In the genomic region with DNA sequence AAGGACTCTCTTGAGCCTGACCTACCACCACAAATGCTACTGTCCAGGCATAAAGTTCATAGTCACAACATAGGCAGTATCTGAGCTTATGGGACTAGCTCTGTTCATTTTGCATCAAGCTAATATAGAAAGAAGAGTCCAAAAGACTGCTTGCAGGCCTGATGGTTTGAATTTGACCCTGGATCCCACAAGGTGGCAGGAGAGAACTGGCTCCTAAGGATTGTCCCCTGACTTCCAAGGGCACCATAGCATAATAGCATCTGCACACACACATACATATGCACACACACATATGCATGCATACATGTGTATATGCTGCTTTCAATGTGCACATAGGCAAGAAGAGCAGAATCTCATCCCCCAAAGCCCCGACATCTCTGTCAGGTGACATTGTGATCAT, we compare ENCODE assay signal across 11 mouse cellular contexts.
A peak's percentile ranks its signal among the peaks of the same experiment; 100 is the strongest.
DNase-seq lines count a peak whose midpoint lies in the region; ATAC-seq and TF ChIP-seq lines count a peak whose summit lies in the region.
"Had no signal": no experiment of that assay in that cellular context is flagged by ENCODE, and none has a peak within 500 bp of the region (broad histone marks: within the 10 kb centered on the region; RNA-seq: fewer than 3 reads in every experiment).

No protein-coding gene starts in this region.

- H3K9me3 ChIP-seq in heart, embryonic 11.5 days (replicated peaks; ENCODE audit: control insufficient read depth, low read length), result no peaks in the 10 kb centered on the region
- no peaks in the 10 kb centered on the region for H3K9me3 ChIP-seq in midbrain, postnatal 0 days (ENCODE audit: low read length)
- H3K9me3 ChIP-seq in midbrain, embryonic 15.5 days, result no peaks in the 10 kb centered on the region
- H3K9me3 ChIP-seq in kidney, embryonic 15.5 days (replicated peaks), result no peaks in the 10 kb centered on the region
- H3K9me3 ChIP-seq: embryonic facial prominence, embryonic 15.5 days; liver, embryonic 13.5 days had no signal

- peak overlapping the region; percentile 63 for H3K4me2 ChIP-seq in heart, embryonic 11.5 days
- no peak overlapping the region for H3K4me2 ChIP-seq in midbrain, postnatal 0 days (ENCODE audit: low read depth, low read length, poor library complexity, severe bottlenecking)
- H3K4me2 ChIP-seq in midbrain, embryonic 15.5 days, result no peak overlapping the region
- H3K4me2 ChIP-seq in kidney, embryonic 15.5 days, result 0 out of 2 replicates have a peak overlapping the region, but pooled peaks have one; percentile 62
- H3K4me2 ChIP-seq: embryonic facial prominence, embryonic 15.5 days; liver, embryonic 13.5 days had no signal

- WGBS in heart, embryonic 11.5 days (ENCODE audit: insufficient replicate concordance), result 55% methylated on average over 1 of the region's 1 CpGs
- 82% methylated on average over 1 of the region's 1 CpGs for WGBS in midbrain, postnatal 0 days
- WGBS in midbrain, embryonic 15.5 days, result 94% methylated on average over 1 of the region's 1 CpGs
- WGBS in kidney, embryonic 15.5 days, result 79% methylated on average over 1 of the region's 1 CpGs

- peaks cover 19% of the 10 kb centered on the region for H3K4me1 ChIP-seq in heart, embryonic 11.5 days (ENCODE audit: control insufficient read depth, insufficient read depth, low read length)
- H3K4me1 ChIP-seq in midbrain, postnatal 0 days (ENCODE audit: insufficient read depth, low read length), result peaks cover 8% of the 10 kb centered on the region; the same call in 1 of the 2 replicates
- H3K4me1 ChIP-seq in midbrain, embryonic 15.5 days, result peaks cover 10% of the 10 kb centered on the region
- H3K4me1 ChIP-seq in kidney, embryonic 15.5 days, result peaks cover 41% of the 10 kb centered on the region
- H3K4me1 ChIP-seq: liver, embryonic 13.5 days had no signal

- ATAC-seq in heart, embryonic 11.5 days (replicated peaks; ENCODE audit: insufficient number of reproducible peaks, low FRiP score, low TSS enrichment), result no peak
- ATAC-seq in midbrain, postnatal 0 days (ENCODE audit: low FRiP score), result no peak
- no peak for ATAC-seq in midbrain, embryonic 15.5 days (replicated peaks)
- no peak for ATAC-seq in kidney, embryonic 15.5 days (replicated peaks; ENCODE audit: low FRiP score)
- ATAC-seq in frontal cortex, adult (ENCODE audit: low TSS enrichment), result no peak
- ATAC-seq: inflammation-experienced regulatory T-cells, adult 6 months had no signal

- peak overlapping the region; percentile 48 for H3K4me3 ChIP-seq in heart, embryonic 11.5 days (ENCODE audit: low read depth, low read length)
- H3K4me3 ChIP-seq in midbrain, postnatal 0 days (ENCODE audit: low read depth, low read length), result no peak overlapping the region
- no peak overlapping the region for H3K4me3 ChIP-seq in midbrain, embryonic 15.5 days
- H3K4me3 ChIP-seq in kidney, embryonic 15.5 days (replicated peaks), result no peak overlapping the region
- H3K4me3 ChIP-seq: embryonic facial prominence, embryonic 15.5 days; liver, embryonic 13.5 days had no signal

- DNase-seq in heart, adult 9 months (ENCODE audit: low spot score in 2 of 2), result no peak
- DNase-seq in midbrain, postnatal 0 days (ENCODE audit: low spot score), result peak; percentile 15
- no peak for DNase-seq in gastrocnemius, postnatal 10 days
- DNase-seq in layer of hippocampus, adult 9-10 months (ENCODE audit: low spot score), result no peak
- DNase-seq: liver, embryonic 13.5 days had no signal

- no peak overlapping the region for H3K9ac ChIP-seq in heart, embryonic 11.5 days (ENCODE audit: low read depth, low read length)
- no peak overlapping the region for H3K9ac ChIP-seq in midbrain, postnatal 0 days (replicated peaks; ENCODE audit: low read length, poor library complexity, severe bottlenecking)
- H3K9ac ChIP-seq in midbrain, embryonic 15.5 days, result no peak overlapping the region
- H3K9ac ChIP-seq in kidney, embryonic 15.5 days, result no peak overlapping the region
- H3K9ac ChIP-seq: embryonic facial prominence, embryonic 15.5 days; liver, embryonic 13.5 days had no signal

- H3K36me3 ChIP-seq in heart, embryonic 11.5 days (ENCODE audit: control insufficient read depth, insufficient read depth, low read length), result no peaks in the 10 kb centered on the region
- H3K36me3 ChIP-seq in midbrain, postnatal 0 days (ENCODE audit: insufficient read depth, low read length), result no peaks in the 10 kb centered on the region
- no peaks in the 10 kb centered on the region for H3K36me3 ChIP-seq in midbrain, embryonic 15.5 days (replicated peaks)
- H3K36me3 ChIP-seq in kidney, embryonic 15.5 days, result no peaks in the 10 kb centered on the region
- H3K36me3 ChIP-seq: embryonic facial prominence, embryonic 15.5 days; liver, embryonic 13.5 days had no signal

- no peak overlapping the region for H3K27ac ChIP-seq in heart, embryonic 11.5 days (ENCODE audit: low read depth, low read length)
- no peak overlapping the region for H3K27ac ChIP-seq in midbrain, postnatal 0 days (ENCODE audit: low read depth, low read length)
- no peak overlapping the region for H3K27ac ChIP-seq in midbrain, embryonic 15.5 days
- peak overlapping the region; percentile 54 for H3K27ac ChIP-seq in kidney, embryonic 15.5 days
- H3K27ac ChIP-seq: embryonic facial prominence, embryonic 15.5 days; liver, embryonic 13.5 days had no signal

- peak; percentile 52 for TF ChIP-seq CTCF in midbrain, postnatal 0 days (IDR thresholded peaks at IDR 0.05)

- no peaks in the 10 kb centered on the region for H3K27me3 ChIP-seq in heart, embryonic 11.5 days (ENCODE audit: control insufficient read depth, insufficient read depth, low read length)
- no peaks in the 10 kb centered on the region for H3K27me3 ChIP-seq in midbrain, postnatal 0 days (ENCODE audit: insufficient read depth, low read length)
- no peaks in the 10 kb centered on the region for H3K27me3 ChIP-seq in midbrain, embryonic 15.5 days (replicated peaks)
- no peaks in the 10 kb centered on the region for H3K27me3 ChIP-seq in kidney, embryonic 15.5 days
- H3K27me3 ChIP-seq: embryonic facial prominence, embryonic 15.5 days; liver, embryonic 13.5 days had no signal

Comparison
In these comparisons a context has a peak if more than half of its experiments do, and no peak if none do; other contexts are left out.
1. H3K4me2 ChIP-seq: peak in heart, embryonic 11.5 days (single experiment) and kidney, embryonic 15.5 days (single experiment); none in midbrain, postnatal 0 days (single experiment) and midbrain, embryonic 15.5 days (single experiment).